Mouse (Mus musculus): ENCODE measurements at regions not wholly inside any gene's neighbourhood (a gene's known extent, or its start where the extent isn't known, plus 50 kb on each side); places are given as distances from the start of the nearest gene placed in this dataset.

GRCm38 (mm10) chr10:98292140-98292539 is 565.6 kb upstream of the C030005K15Rik start:
- no peak for DNase-seq (ENCODE audit: low spot score in 2 of 2)

- no peak for DNase-seq (ENCODE audit: low spot score in 2 of 2)
These were observed 579.1 kb upstream of the C030005K15Rik start for GRCm38 (mm10) chr10:98305667-98306066.

- no peak for DNase-seq (ENCODE audit: low spot score in 2 of 2)
These were observed 583.1 kb upstream of the C030005K15Rik start for GRCm38 (mm10) chr10:98309667-98310066.

GRCm38 (mm10) chr10:98311403-98311802 is 584.8 kb upstream of the C030005K15Rik start:
- DNase-seq (ENCODE audit: low spot score in 2 of 2) = no peak

GRCm38 (mm10) chr10:98318416-98318815 is 591.9 kb upstream of the C030005K15Rik start:
- no peak for DNase-seq (ENCODE audit: low spot score in 2 of 2)

GRCm38 (mm10) chr10:98323846-98324245 is 590.4 kb upstream of the Atp2b1 start:
- no peak for DNase-seq (ENCODE audit: low spot score in 2 of 2)

GRCm38 (mm10) chr10:98324591-98324990 is 589.6 kb upstream of the Atp2b1 start:
- no peak for DNase-seq (ENCODE audit: low spot score in 2 of 2)

GRCm38 (mm10) chr10:98325720-98326119 is 588.5 kb upstream of the Atp2b1 start:
- no peak for DNase-seq (ENCODE audit: low spot score in 2 of 2)

GRCm38 (mm10) chr10:98332682-98333081 is 581.5 kb upstream of the Atp2b1 start:
- DNase-seq (ENCODE audit: low spot score in 2 of 2) = no peak

- no peak for DNase-seq (ENCODE audit: low spot score in 2 of 2)
These were observed 580.7 kb upstream of the Atp2b1 start for GRCm38 (mm10) chr10:98333411-98334067.

GRCm38 (mm10) chr10:98343827-98344226 is 570.4 kb upstream of the Atp2b1 start:
- no peak for DNase-seq (ENCODE audit: low spot score in 2 of 2)

GRCm38 (mm10) chr10:98349466-98349865 is 564.7 kb upstream of the Atp2b1 start:
- peak in 1 of 2 experiments; percentile 16 for DNase-seq (ENCODE audit: low spot score in 2 of 2)

GRCm38 (mm10) chr10:98350318-98350926 is 563.8 kb upstream of the Atp2b1 start:
- DNase-seq (ENCODE audit: low spot score in 2 of 2) = no peak

- no peak for DNase-seq (ENCODE audit: low spot score in 2 of 2)
These were observed 562.1 kb upstream of the Atp2b1 start for GRCm38 (mm10) chr10:98352061-98352460.

GRCm38 (mm10) chr10:98354486-98354885 is 559.7 kb upstream of the Atp2b1 start:
- no peak for DNase-seq (ENCODE audit: low spot score in 2 of 2)

GRCm38 (mm10) chr10:98364604-98365003 is 549.6 kb upstream of the Atp2b1 start:
- no peak for DNase-seq (ENCODE audit: low spot score in 2 of 2)

- DNase-seq (ENCODE audit: low spot score in 2 of 2) = no peak
These were observed 541.6 kb upstream of the Atp2b1 start for GRCm38 (mm10) chr10:98372561-98372960.

- no peak for DNase-seq (ENCODE audit: low spot score in 2 of 2)
These were observed 540.9 kb upstream of the Atp2b1 start for GRCm38 (mm10) chr10:98373314-98373713.

- no peak for DNase-seq (ENCODE audit: low spot score in 2 of 2)
These were observed 539.5 kb upstream of the Atp2b1 start for GRCm38 (mm10) chr10:98374684-98375083.

- no peak for DNase-seq (ENCODE audit: low spot score in 2 of 2)
These were observed 525.7 kb upstream of the Atp2b1 start for GRCm38 (mm10) chr10:98388543-98388942.

GRCm38 (mm10) chr10:98399864-98400263 is 514.3 kb upstream of the Atp2b1 start:
- no peak for DNase-seq (ENCODE audit: low spot score in 2 of 2)

- no peak for DNase-seq (ENCODE audit: low spot score in 2 of 2)
These were observed 496.1 kb upstream of the Atp2b1 start for GRCm38 (mm10) chr10:98417807-98418743.
